In the genomic region with DNA sequence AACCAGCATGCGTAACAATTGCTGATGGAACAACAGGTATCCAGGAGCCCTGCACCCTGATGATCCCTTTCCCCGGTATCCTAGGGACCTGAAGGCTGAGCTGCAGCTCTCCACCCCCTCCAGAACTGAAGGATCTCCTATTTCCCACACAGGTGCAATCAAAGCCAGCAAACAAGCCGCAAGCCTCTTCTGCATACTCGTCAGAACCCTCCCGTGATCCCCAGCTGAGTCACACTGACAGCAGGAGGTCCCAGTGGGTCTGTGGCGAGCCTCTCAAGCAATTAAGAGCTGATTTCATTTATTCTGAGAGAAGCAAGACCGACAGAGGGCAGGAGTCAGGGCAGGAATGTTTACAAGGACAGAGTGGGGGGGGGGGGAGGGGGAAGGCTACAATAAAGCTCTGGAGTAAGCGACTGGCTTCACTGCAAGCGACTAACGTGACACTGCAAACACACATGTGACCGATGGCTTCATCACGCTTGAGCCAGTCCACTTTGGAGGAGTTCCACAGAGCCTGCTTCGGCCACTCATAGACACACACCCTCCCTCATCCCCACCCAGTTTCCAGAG, we compare ENCODE assay signal across 8 mouse cellular contexts. TPM values are rescaled to one million over a fixed set of nuclear protein-coding genes. Genes with fewer than 3 reads are reported as not detected.
DNase-seq lines count a peak whose midpoint lies in the region; ATAC-seq and TF ChIP-seq lines count a peak whose summit lies in the region.

No protein-coding gene starts in this region.

- no peak for TF ChIP-seq EP300 in liver, postnatal 0 days (IDR thresholded peaks at IDR 0.05; ENCODE audit: low read depth)

- 7% methylated on average over 13 of the region's 13 CpGs for WGBS in forebrain, embryonic 14.5 days
- 6% methylated on average over 13 of the region's 13 CpGs for WGBS in intestine, embryonic 16.5 days
- 25% methylated on average over 13 of the region's 13 CpGs for WGBS in liver, postnatal 0 days (ENCODE audit: insufficient replicate concordance)

- no peak overlapping the region for H3K9ac ChIP-seq in forebrain, embryonic 14.5 days (ENCODE audit: low read length)
- peak overlapping the region; percentile 27; the same call in 1 of the 2 replicates for H3K9ac ChIP-seq in intestine, embryonic 16.5 days (ENCODE audit: low read depth, low read length)
- no peak overlapping the region for H3K9ac ChIP-seq in liver, postnatal 0 days (replicated peaks)

- H3K4me3 ChIP-seq in forebrain, embryonic 14.5 days (ENCODE audit: low read depth, low read length) = no peak overlapping the region
- H3K4me3 ChIP-seq in intestine, embryonic 16.5 days (ENCODE audit: low read length) = peak overlapping the region; percentile 26
- H3K4me3 ChIP-seq in liver, postnatal 0 days (ENCODE audit: low read depth, low read length) = no peak overlapping the region

- no peak overlapping the region for H3K27ac ChIP-seq in forebrain, embryonic 14.5 days (ENCODE audit: low read depth, low read length)
- H3K27ac ChIP-seq in intestine, embryonic 16.5 days (ENCODE audit: low read length) = 0 out of 2 replicates have a peak overlapping the region, but pooled peaks have one; percentile 27
- peak overlapping the region; percentile 58 for H3K27ac ChIP-seq in liver, postnatal 0 days (ENCODE audit: low read depth)

- no peaks in the 10 kb centered on the region for H3K36me3 ChIP-seq in forebrain, embryonic 14.5 days (ENCODE audit: control insufficient read depth, insufficient read depth, low read length)
- no peaks in the 10 kb centered on the region for H3K36me3 ChIP-seq in intestine, embryonic 16.5 days (ENCODE audit: control insufficient read depth, insufficient read depth, low read length)
- H3K36me3 ChIP-seq in liver, postnatal 0 days (replicated peaks; ENCODE audit: insufficient read depth, low read length) = no peaks in the 10 kb centered on the region

- TF ChIP-seq CTCF in liver, postnatal 0 days (IDR thresholded peaks at IDR 0.05; ENCODE audit: low read depth) = peak; percentile 27; the same call in 1 of the 2 replicates

- H3K27me3 ChIP-seq in forebrain, embryonic 14.5 days (replicated peaks; ENCODE audit: control insufficient read depth, insufficient read depth, low read length) = no peaks in the 10 kb centered on the region
- no peaks in the 10 kb centered on the region for H3K27me3 ChIP-seq in intestine, embryonic 16.5 days (replicated peaks; ENCODE audit: control insufficient read depth, insufficient read depth, low read length)
- no peaks in the 10 kb centered on the region for H3K27me3 ChIP-seq in liver, postnatal 0 days (ENCODE audit: insufficient read depth, low read length)

- no peaks in the 10 kb centered on the region; the same call in 1 of the 2 replicates for H3K4me1 ChIP-seq in forebrain, embryonic 14.5 days (ENCODE audit: control insufficient read depth, insufficient read depth, low read length)
- peaks cover 10% of the 10 kb centered on the region for H3K4me1 ChIP-seq in intestine, embryonic 16.5 days (ENCODE audit: control insufficient read depth, insufficient read depth, low read length)
- no peaks in the 10 kb centered on the region for H3K4me1 ChIP-seq in liver, postnatal 0 days (ENCODE audit: insufficient read depth)

- peak overlapping the region; percentile 33 for H3K4me2 ChIP-seq in forebrain, embryonic 14.5 days (ENCODE audit: low read length)
- peak overlapping the region; percentile 49 for H3K4me2 ChIP-seq in intestine, embryonic 16.5 days (ENCODE audit: low read depth, low read length)
- peak overlapping the region; percentile 46 for H3K4me2 ChIP-seq in liver, postnatal 0 days (ENCODE audit: low read depth, low read length)

- intact Hi-C loops in gastrocnemius, postnatal 14 days (cut with DNase I; ENCODE audit: low total_unique reads) = no loop called here
- intact Hi-C loops in left cerebral cortex, postnatal 14 days (cut with DNase I) = no loop called here

- peak; percentile 63 for ATAC-seq in forebrain, embryonic 14.5 days
- peak; percentile 71 for ATAC-seq in intestine, embryonic 16.5 days
- ATAC-seq in liver, postnatal 0 days = peak; percentile 97

- DNase-seq in gastrocnemius, postnatal 14 days = peak; percentile 28
- DNase-seq in gastrocnemius, postnatal 25 days = no peak
- DNase-seq in forebrain, embryonic 14.5 days (ENCODE audit: low spot score) = peak; percentile 49
- DNase-seq in liver, postnatal 0 days = peak; percentile 62
- DNase-seq in retina, postnatal 1 day = peak; percentile 72
- no peak for DNase-seq in ovary, postnatal 10 days (ENCODE audit: low spot score)
- DNase-seq in left cerebral cortex, postnatal 14 days (ENCODE audit: low spot score in 2 of 2) = no peak

- H3K9me3 ChIP-seq in forebrain, embryonic 14.5 days (replicated peaks; ENCODE audit: control insufficient read depth, low read length) = no peaks in the 10 kb centered on the region
- H3K9me3 ChIP-seq in intestine, embryonic 16.5 days (ENCODE audit: control insufficient read depth, low read length) = no peaks in the 10 kb centered on the region
- H3K9me3 ChIP-seq in liver, postnatal 0 days (ENCODE audit: low read length) = no peaks in the 10 kb centered on the region

RNA-seq across cellular contexts. Expression of a gene that starts 29.1 kb away (rescaled TPM):
- 10 to 100 TPM; 25.9 to 27.4 TPM for total RNA-seq in gastrocnemius, postnatal 14 days (2021)
- 10 to 100 TPM; 39.6 to 50.5 TPM for total RNA-seq in gastrocnemius, postnatal 25 days (2021)
- polyA plus RNA-seq in forebrain, embryonic 14.5 days (2014; fragmentation: Nextera tagmentation; extraction: Ambion mirVana) = 1.2 and 1.6 TPM in 2 replicates
- polyA plus RNA-seq in intestine, embryonic 16.5 days (2015; fragmentation: Nextera tagmentation; extraction: Ambion mirVana) = 7.5 and 13.2 TPM in 2 replicates
- 10.0 and 10.5 TPM in 2 replicates for polyA plus RNA-seq in liver, postnatal 0 days (2015; fragmentation: Nextera tagmentation; extraction: Ambion mirVana)
- 1 to 10 TPM; 2.3 to 2.6 TPM for total RNA-seq in left cerebral cortex, postnatal 14 days (2021)

Comparison
In these comparisons a context has a peak if more than half of its experiments do, and no peak if none do; other contexts are left out.
1. DNase-seq: peak in gastrocnemius, postnatal 14 days (single experiment), forebrain, embryonic 14.5 days (single experiment), liver, postnatal 0 days (single experiment) and retina, postnatal 1 day (single experiment); none in gastrocnemius, postnatal 25 days (single experiment), ovary, postnatal 10 days (single experiment) and left cerebral cortex, postnatal 14 days (0 of 2).
2. RNA of a gene that starts 29.1 kb away (total RNA-seq): 39.6 to 50.5 TPM in gastrocnemius, postnatal 25 days and 25.9 to 27.4 TPM in gastrocnemius, postnatal 14 days; 2.3 to 2.6 TPM in left cerebral cortex, postnatal 14 days; every median in the first group is over 4 times any median in the second.
3. Peak in every context shown above with its lines, with median percentiles within 50 percentile points of each other: ATAC-seq and H3K4me2 ChIP-seq.